Mouse (Mus musculus) megakaryocyte, embryonic 14.5 days (primary cell): Measurements from ENCODE around the gene Adat3. TPM values are rescaled to one million over a fixed set of nuclear protein-coding genes. Genes with fewer than 3 reads are reported as not detected.
A peak's percentile ranks its signal among the peaks of the same experiment; 100 is the strongest.

Source experiments
- H3K27me3 ChIP-seq: replicated peaks from 2 replicates; pipeline ENCODE3; 2012; ENCODE audit warnings: inconsistent platforms
- H3K36me3 ChIP-seq: replicated peaks from 2 replicates; pipeline ENCODE3; 2012; ENCODE audit warnings: low read length, inconsistent platforms, mixed read lengths
- H3K4me1 ChIP-seq: 2 replicates; pipeline ENCODE4 v1.6.1; 2012; ENCODE audit warnings: inconsistent platforms
- H3K4me3 ChIP-seq: replicated peaks from 2 replicates; pipeline ENCODE3; 2012; ENCODE audit warnings: moderate library complexity, mild to moderate bottlenecking, inconsistent platforms
- H3K9me3 ChIP-seq: 2 replicates; pipeline ENCODE4 v1.6.1; 2012; ENCODE audit warnings: inconsistent platforms
- FLI1 ChIP-seq: IDR thresholded peaks from 2 replicates; pipeline ENCODE4 v1.6.1; 2012; ENCODE audit warnings: low read length, inconsistent platforms, mixed read lengths
- GATA1 ChIP-seq: IDR thresholded peaks from 3 replicates; pipeline ENCODE4 v1.6.1; 2012; ENCODE audit warnings: mixed read lengths, low read length, inconsistent platforms, borderline replicate concordance
- polyA plus RNA-seq: library from polyadenylated mRNA; stranded (reverse); fragments of >175 nt; gene quantifications from 2 replicates; pipeline ENCODE4 v1.2.3, GENCODE M21; 2012; ENCODE audit warnings: low replicate concordance; ENCODE audit not compliant: insufficient read depth

Adat3 gene
- polyA plus RNA-seq: 5.7 and 13.7 TPM in 2 replicates

- H3K27me3 ChIP-seq: no peaks in the 10 kb centered on the region
- H3K4me1 ChIP-seq: peaks cover 77% of the 10 kb centered on the region
- H3K4me3 ChIP-seq: peak within 1 kb of the TSS; percentile 100
- H3K36me3 ChIP-seq: peaks cover 21% of the 10 kb centered on the region
- peak; percentile 85 for TF ChIP-seq FLI1
- TF ChIP-seq GATA1: no peak
- peaks cover 5% of the 10 kb centered on the region; the same call in 1 of the 2 replicates for H3K9me3 ChIP-seq
Measured at GRCm38 (mm10) chr10:80602698-80603325, at the start of gene Adat3, which contains the start of gene Scamp4. Gene Adat3 (plus strand): TSS chr10:80602880. Gene Scamp4 (plus strand): TSS chr10:80602872.

DNA sequence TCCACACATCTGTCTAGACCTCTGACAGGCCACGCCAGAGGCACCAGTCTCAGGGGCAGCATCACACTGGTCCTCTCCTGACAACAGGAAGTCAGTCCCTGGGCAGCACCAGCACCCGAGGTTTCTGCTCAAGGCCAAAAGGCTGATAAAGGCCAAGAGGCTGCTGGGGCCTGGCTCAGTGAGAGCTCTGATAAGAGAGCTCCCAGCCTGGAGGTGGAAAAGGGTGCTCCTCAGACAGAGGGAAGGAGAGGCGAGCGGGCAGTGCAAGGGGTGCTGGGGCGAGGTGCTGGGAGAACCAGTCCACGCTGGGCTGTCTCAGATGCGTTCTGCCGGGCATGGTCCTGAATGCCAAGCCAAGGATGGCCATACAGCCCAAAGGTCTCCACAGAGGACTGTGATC, 49.1 kb upstream of the Adat3 start:
- Histone ChIP-seq H3K9me3 (no peaks in the 10 kb centered on the region), H3K4me1 (peaks cover 76% of the 10 kb centered on the region), H3K4me3 (peak overlapping the region; percentile 83), H3K36me3 (peaks cover 66% of the 10 kb centered on the region), H3K27me3 (no peaks in the 10 kb centered on the region)
- no peak for TF ChIP-seq GATA1
- no peak for TF ChIP-seq FLI1

- Histone ChIP-seq H3K4me1 (peaks cover 76% of the 10 kb centered on the region), H3K36me3 (peaks cover 63% of the 10 kb centered on the region), H3K4me3 (peak overlapping the region; percentile 83), H3K27me3 (no peaks in the 10 kb centered on the region), H3K9me3 (no peaks in the 10 kb centered on the region)
- TF ChIP-seq GATA1: no peak
- TF ChIP-seq FLI1: no peak
Measured at GRCm38 (mm10) chr10:80553997-80554396, 48.7 kb upstream of the Adat3 start.

- no peaks in the 10 kb centered on the region for H3K27me3 ChIP-seq
- TF ChIP-seq GATA1: no peak
- no peak for TF ChIP-seq FLI1
- H3K4me1 ChIP-seq: peaks cover 81% of the 10 kb centered on the region
- H3K36me3 ChIP-seq: peaks cover 37% of the 10 kb centered on the region
- no peaks in the 10 kb centered on the region for H3K9me3 ChIP-seq
- peak overlapping the region; percentile 79 for H3K4me3 ChIP-seq
Measured at GRCm38 (mm10) chr10:80557346-80557965, 45.2 kb upstream of the Adat3 start.

GRCm38 (mm10) chr10:80559431-80559830, 43.2 kb upstream of the Adat3 start:
- Histone ChIP-seq H3K4me1 (peaks cover 64% of the 10 kb centered on the region), H3K36me3 (peaks cover 23% of the 10 kb centered on the region), H3K27me3 (no peaks in the 10 kb centered on the region), H3K4me3 (peak overlapping the region; percentile 80), H3K9me3 (no peaks in the 10 kb centered on the region)
- TF ChIP-seq FLI1: no peak
- TF ChIP-seq GATA1: no peak

DNA sequence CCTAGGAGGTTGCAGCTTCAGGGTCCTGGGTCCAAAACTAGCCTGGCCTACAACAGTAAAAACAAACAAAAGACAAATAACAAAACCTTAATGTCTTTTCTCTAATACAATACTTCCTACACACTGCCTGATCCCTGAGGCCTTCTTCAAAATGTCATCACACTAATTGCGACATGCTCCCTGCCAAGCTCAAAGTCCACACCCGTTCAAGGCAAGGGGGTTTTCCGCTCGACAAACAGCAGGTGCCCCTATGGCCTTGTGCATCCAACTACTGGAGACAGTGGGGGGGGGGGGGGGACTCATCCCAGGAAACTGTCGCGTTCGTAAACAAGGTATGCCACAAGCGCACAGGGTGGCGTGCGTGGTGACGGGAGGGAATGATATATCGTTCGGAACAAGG, 42.1 kb upstream of the Adat3 start:
- Histone ChIP-seq H3K4me1 (peaks cover 57% of the 10 kb centered on the region), H3K36me3 (peaks cover 24% of the 10 kb centered on the region), H3K9me3 (no peaks in the 10 kb centered on the region), H3K4me3 (peak overlapping the region; percentile 99), H3K27me3 (no peaks in the 10 kb centered on the region)
- no peak for TF ChIP-seq FLI1
- TF ChIP-seq GATA1: no peak

- no peaks in the 10 kb centered on the region for H3K27me3 ChIP-seq
- H3K4me1 ChIP-seq: peaks cover 62% of the 10 kb centered on the region
- H3K4me3 ChIP-seq: peak within 1 kb of the TSS; percentile 99
- H3K9me3 ChIP-seq: no peaks in the 10 kb centered on the region
- peaks cover 27% of the 10 kb centered on the region for H3K36me3 ChIP-seq
- TF ChIP-seq FLI1: no peak
- TF ChIP-seq GATA1: no peak
Measured at GRCm38 (mm10) chr10:80561116-80561944, 41.4 kb upstream of the Adat3 start, which contains the start of gene Rexo1. Gene Rexo1 (minus strand): TSS chr10:80561560.

- no peaks in the 10 kb centered on the region for H3K27me3 ChIP-seq
- TF ChIP-seq GATA1 (no peak), FLI1 (no peak)
- H3K36me3 ChIP-seq: peaks cover 35% of the 10 kb centered on the region
- H3K4me3 ChIP-seq: no peak overlapping the region
- H3K9me3 ChIP-seq: no peaks in the 10 kb centered on the region
- peaks cover 58% of the 10 kb centered on the region for H3K4me1 ChIP-seq
Measured at GRCm38 (mm10) chr10:80566375-80567092, 36.1 kb upstream of the Adat3 start.

DNA sequence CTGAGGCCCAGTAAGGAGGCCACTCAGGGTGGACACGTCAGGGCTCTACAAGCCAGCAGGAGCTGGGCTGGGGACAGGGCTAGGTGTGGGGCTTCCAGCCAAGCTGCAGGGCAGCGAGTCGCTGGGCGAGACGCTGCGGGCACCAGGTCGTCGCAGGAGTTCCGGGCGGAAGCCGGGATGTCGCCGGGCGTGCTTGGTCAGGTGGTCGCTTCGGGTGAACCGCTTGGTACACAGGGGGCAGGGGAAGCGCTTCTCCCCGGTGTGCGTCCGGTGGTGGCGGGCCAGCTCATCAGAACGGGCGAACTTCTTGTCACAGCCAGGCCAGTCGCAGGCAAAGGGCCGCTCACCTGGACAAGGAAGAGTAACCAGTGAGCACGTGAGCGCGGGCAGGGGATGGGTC, 33.8 kb upstream of the Adat3 start:
- H3K4me1 ChIP-seq: peaks cover 72% of the 10 kb centered on the region

More for the DNA sequence above, 33.8 kb upstream of the Adat3 start:
- no peak for TF ChIP-seq FLI1
- TF ChIP-seq GATA1: no peak
- Histone ChIP-seq H3K4me3 (peak overlapping the region; percentile 89), H3K27me3 (no peaks in the 10 kb centered on the region), H3K36me3 (peaks cover 43% of the 10 kb centered on the region), H3K9me3 (no peaks in the 10 kb centered on the region)
